Mouse (Mus musculus) heart, embryonic 14.5 days (tissue): ENCODE results near the gene Ttc28. TPM values are rescaled to one million over a fixed set of nuclear protein-coding genes. Genes with fewer than 3 reads are reported as not detected.

ENCODE experiments used
- ATAC-seq: fragments of 200-750 bp; cut with Nextera tagmentation; 2 replicates; pipeline ENCODE4 v1.8.0; 2017; ENCODE audit warnings: low read depth, moderate TSS enrichment; ENCODE audit not compliant: insufficient number of reproducible peaks, insufficient read depth, low FRiP score
- H3K27ac ChIP-seq, 2 experiments: fragments of 200-500 bp in 1 of 2; fragments of 300-500 bp in 1 of 2; sonication (generic) in 1 of 2; replicated peaks in 1 of 2; 2 replicates each; pipeline ENCODE4 v1.5.1; 2012 to 2014; ENCODE audit warnings: low read depth in 2 of 2, low read length in 2 of 2, control low read depth in 1 of 2, mild to moderate bottlenecking in 1 of 2, mixed read lengths in 1 of 2; ENCODE audit not compliant: control insufficient read depth in 1 of 2, insufficient read depth in 1 of 2
- H3K27me3 ChIP-seq: fragments of 300-500 bp; sonication (generic); 2 replicates; pipeline ENCODE4 v1.6.1; 2014; ENCODE audit warnings: mild to moderate bottlenecking, low read length, control low read depth; ENCODE audit not compliant: control insufficient read depth, insufficient read depth
- H3K36me3 ChIP-seq: fragments of 300-500 bp; sonication (generic); 2 replicates; pipeline ENCODE4 v1.6.1; 2014; ENCODE audit warnings: mild to moderate bottlenecking, control low read depth, low read length, mixed read lengths; ENCODE audit not compliant: control insufficient read depth, insufficient read depth
- H3K4me1 ChIP-seq, 2 experiments: fragments of 200-500 bp in 1 of 2; fragments of 300-500 bp in 1 of 2; sonication (generic) in 1 of 2; 2 replicates each; pipeline ENCODE4 v1.6.1; 2012 to 2014; ENCODE audit warnings: low read length in 2 of 2, control low read depth in 1 of 2, mixed read lengths in 1 of 2; ENCODE audit not compliant: control insufficient read depth in 2 of 2, insufficient read depth in 2 of 2
- H3K4me2 ChIP-seq: fragments of 300-500 bp; sonication (generic); 2 replicates; pipeline ENCODE4 v1.6.1; 2014; ENCODE audit warnings: mild to moderate bottlenecking, low read length
- H3K4me3 ChIP-seq, 2 experiments: fragments of 200-500 bp in 1 of 2; fragments of 300-500 bp in 1 of 2; sonication (generic) in 1 of 2; 2 replicates each; pipeline ENCODE4 v1.5.1; 2012 to 2014; ENCODE audit warnings: low read length in 2 of 2, mild to moderate bottlenecking in 2 of 2, control low read depth in 1 of 2, low read depth in 1 of 2, moderate library complexity in 1 of 2; ENCODE audit not compliant: control insufficient read depth in 1 of 2, insufficient read depth in 1 of 2
- H3K9ac ChIP-seq: fragments of 300-500 bp; sonication (generic); 2 replicates; pipeline ENCODE4 v1.6.1; 2014; ENCODE audit warnings: mild to moderate bottlenecking, low read length
- H3K9me3 ChIP-seq: fragments of 300-500 bp; sonication (generic); 2 replicates; pipeline ENCODE4 v1.6.1; 2016; ENCODE audit warnings: low read length, control low read depth; ENCODE audit not compliant: control insufficient read depth
- WGBS: fragments of 180-500 bp; shearing (Covaris S2); extraction: QIAGEN DNeasy Blood & Tissue Kit; methylation state at CpG from one replicate; pipeline ENCODE4 v1.1.7; 2014; 5-methylcytosine and 5-hydroxymethylcytosine counted together
- polyA plus RNA-seq: library from polyadenylated mRNA; unstranded; fragments of >200 nt; fragmentation: Nextera tagmentation; extraction: Ambion mirVana; gene quantifications from 2 replicates; pipeline ENCODE4 v1.2.1, GENCODE M21; 2014

The Ttc28 gene
- polyA plus RNA-seq, 1 experiment from 2014 or later = 9.0 TPM

GRCm38 (mm10) chr5:110840465-110840864 lies 39.1 kb upstream of the Ttc28 start:
- no peak for ATAC-seq
- peak overlapping the region; percentile 66 for H3K9ac ChIP-seq
- H3K4me1 ChIP-seq = peaks cover 7 to 17% of the 10 kb centered on the region in 2 experiments
- no peaks in the 10 kb centered on the region for H3K27me3 ChIP-seq
- WGBS = 10% methylated on average over 4 of the region's 4 CpGs
- peak overlapping the region; percentile 68 for H3K4me2 ChIP-seq
- H3K9me3 ChIP-seq = no peaks in the 10 kb centered on the region
- H3K27ac ChIP-seq = peak overlapping the region; percentile 66 to 73
- H3K4me3 ChIP-seq = peak overlapping the region; percentile 59 to 76
- peaks cover 26% of the 10 kb centered on the region; the same call in 1 of the 2 replicates for H3K36me3 ChIP-seq

- H3K4me2 ChIP-seq = no peak overlapping the region
- WGBS = 88% methylated on average over 14 of the region's 14 CpGs
- ATAC-seq = no peak
- H3K9ac ChIP-seq = no peak overlapping the region
- no peak overlapping the region for H3K4me3 ChIP-seq
- H3K36me3 ChIP-seq = peaks cover 30% of the 10 kb centered on the region
- peaks cover 5 to 12% of the 10 kb centered on the region in 2 experiments for H3K4me1 ChIP-seq
- H3K9me3 ChIP-seq = no peaks in the 10 kb centered on the region
- no peak overlapping the region for H3K27ac ChIP-seq
- no peaks in the 10 kb centered on the region for H3K27me3 ChIP-seq
Measured at GRCm38 (mm10) chr5:110841046-110841862, 38.3 kb upstream of the Ttc28 start.

GRCm38 (mm10) chr5:110852990-110853389 lies 26.6 kb upstream of the Ttc28 start:
- no peak for ATAC-seq
- Histone ChIP-seq H3K4me1 (peaks cover 4 to 8% of the 10 kb centered on the region in 2 experiments; a peak in 2 of 4 replicates), H3K9ac (no peak overlapping the region), H3K27ac (no peak overlapping the region), H3K9me3 (no peaks in the 10 kb centered on the region), H3K4me2 (no peak overlapping the region), H3K36me3 (peaks cover 42% of the 10 kb centered on the region), H3K4me3 (no peak overlapping the region), H3K27me3 (no peaks in the 10 kb centered on the region)
- 91% methylated on average over 1 of the region's 1 CpGs for WGBS

- Histone ChIP-seq H3K4me1 (peaks cover 4 to 15% of the 10 kb centered on the region in 2 experiments; a peak in 2 of 4 replicates), H3K27ac (peak overlapping the region in 1 of 2 experiments; percentile 50; a peak in 2 of 4 replicates), H3K27me3 (no peaks in the 10 kb centered on the region), H3K9me3 (no peaks in the 10 kb centered on the region), H3K9ac (no peak overlapping the region), H3K36me3 (peaks cover 17% of the 10 kb centered on the region), H3K4me3 (no peak overlapping the region), H3K4me2 (no peak overlapping the region)
- 13% methylated on average over 5 of the region's 5 CpGs for WGBS
- no peak for ATAC-seq
Measured at GRCm38 (mm10) chr5:110857091-110857490, 22.5 kb upstream of the Ttc28 start.

GRCm38 (mm10) chr5:110859013-110859650 lies 20.5 kb upstream of the Ttc28 start:
- Histone ChIP-seq H3K4me3 (peak overlapping the region; percentile 19 to 29; a peak in 3 of 4 replicates), H3K4me2 (peak overlapping the region; percentile 46), H3K36me3 (peaks cover 24% of the 10 kb centered on the region), H3K9me3 (no peaks in the 10 kb centered on the region), H3K4me1 (peaks cover 4 to 15% of the 10 kb centered on the region in 2 experiments; a peak in 2 of 4 replicates), H3K27me3 (no peaks in the 10 kb centered on the region), H3K9ac (peak overlapping the region; percentile 41; the same call in 1 of the 2 replicates), H3K27ac (peak overlapping the region; percentile 68 to 83)
- ATAC-seq = no peak
- WGBS = 35% methylated on average over 13 of the region's 13 CpGs

- no peaks in the 10 kb centered on the region for H3K9me3 ChIP-seq
- 84% methylated on average over 5 of the region's 5 CpGs for WGBS
- ATAC-seq = no peak
Measured at GRCm38 (mm10) chr5:110860445-110860844, 19.2 kb upstream of the Ttc28 start.

GRCm38 (mm10) chr5:110868460-110868859 lies 11.1 kb upstream of the Ttc28 start:
- peaks cover 34% of the 10 kb centered on the region for H3K36me3 ChIP-seq
- ATAC-seq = no peak

More at GRCm38 (mm10) chr5:110860445-110860844, 19.2 kb upstream of the Ttc28 start:
- Histone ChIP-seq H3K36me3 (peaks cover 24% of the 10 kb centered on the region), H3K9ac (no peak overlapping the region), H3K27ac (peak overlapping the region in 1 of 2 experiments; percentile 83; a peak in 2 of 4 replicates), H3K27me3 (no peaks in the 10 kb centered on the region), H3K4me2 (no peak overlapping the region), H3K4me1 (peaks cover 4 to 15% of the 10 kb centered on the region in 2 experiments; a peak in 2 of 4 replicates), H3K4me3 (no peak overlapping the region)

More at GRCm38 (mm10) chr5:110868460-110868859, 11.1 kb upstream of the Ttc28 start:
- no peaks in the 10 kb centered on the region; a peak in 1 of 4 replicates for H3K4me1 ChIP-seq
- H3K27ac ChIP-seq = no peak overlapping the region
- WGBS = 59% methylated on average over 4 of the region's 4 CpGs
- no peak overlapping the region for H3K4me2 ChIP-seq
- H3K27me3 ChIP-seq = no peaks in the 10 kb centered on the region
- H3K9me3 ChIP-seq = no peaks in the 10 kb centered on the region
- no peak overlapping the region for H3K4me3 ChIP-seq
- no peak overlapping the region for H3K9ac ChIP-seq
